Mouse (Mus musculus) ovary, adult 10 weeks (tissue): Measurements from ENCODE around the gene Dok7. TPM values are rescaled to one million over a fixed set of nuclear protein-coding genes. Genes with fewer than 3 reads are reported as not detected.

Experiments used
- polyA plus RNA-seq: library from polyadenylated mRNA; stranded (reverse); fragments of 350-450 nt; fragmentation: Illumina TruSeq; extraction: RNeasy Lipid Tissue Mini Kit (QIAGEN cat#74804); gene quantifications from one replicate; pipeline ENCODE4 v1.2.3, GENCODE M21; 2014

Dok7 gene
- polyA plus RNA-seq = not detected

GRCm38 (mm10) chr5:35056604-35057432, at the start of gene Dok7:
Gene Dok7, plus strand, starts transcription at chr5:35056766.

GRCm38 (mm10) chr5:35041268-35041829, 15.2 kb upstream of the Dok7 start, which contains the start of gene Hgfac:
Gene Hgfac, plus strand, starts transcription at chr5:35041509.

GRCm38 (mm10) chr5:35104960-35105921, 48.7 kb downstream of the Dok7 start, which contains the start of gene Lrpap1:
Gene Lrpap1, minus strand, starts transcription at chr5:35105766.

Other genes with a start within 250 kb of the Dok7 start
- gene Msantd1, start 148.8 kb upstream of the Dok7 start, polyA plus RNA-seq = not detected
- 38.9 TPM for gene Rgs12, start 107.3 kb upstream of the Dok7 start, polyA plus RNA-seq
- not detected for gene Hgfac, start 15.3 kb upstream of the Dok7 start, polyA plus RNA-seq
- gene Lrpap1, start 49.0 kb downstream of the Dok7 start, polyA plus RNA-seq = 16.9 TPM
- gene Adra2c, start 221.6 kb downstream of the Dok7 start, polyA plus RNA-seq = not detected